Mouse (Mus musculus): ENCODE results near the gene Myo1h.

DNA sequence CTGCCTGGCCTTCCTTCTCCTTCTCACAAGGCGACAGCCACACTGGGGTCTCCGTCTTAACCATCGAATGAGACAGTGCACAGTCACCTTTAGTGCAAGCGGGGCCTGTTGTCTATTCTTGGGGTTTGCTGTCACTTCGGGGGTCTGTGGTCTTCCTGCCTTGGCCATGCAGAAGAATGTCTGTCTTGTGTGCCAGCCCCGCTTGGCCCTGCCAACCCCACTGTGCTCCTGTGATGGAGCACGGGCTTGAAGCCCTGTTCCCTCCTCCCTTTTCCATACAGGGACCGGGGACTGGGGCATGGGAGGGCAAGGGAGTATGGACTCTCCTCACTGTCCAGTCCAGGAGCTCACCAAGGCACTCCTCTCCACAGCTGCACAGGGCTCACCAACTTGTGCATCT lies 24.2 kb upstream of the Myo1h start:
- TF ChIP-seq CTCF (IDR thresholded peaks at IDR 0.05; ENCODE audit: control insufficient read depth, insufficient read depth, insufficient read length) (no peak), MYOD1 (IDR thresholded peaks at IDR 0.05; ENCODE audit: control insufficient read depth, insufficient read length, low read depth) (no peak), USF1 (IDR thresholded peaks at IDR 0.05; ENCODE audit: low read depth) (no peak)

Measured in C2C12 (cell line).